Mouse (Mus musculus) lung, postnatal 0 days (tissue): Measurements from ENCODE around the gene Tmem240. TPM values are rescaled to one million over a fixed set of nuclear protein-coding genes. Genes with fewer than 3 reads are reported as not detected.

Experiments used
- ATAC-seq: fragments of 200-750 bp; cut with Nextera tagmentation; 2 replicates; pipeline ENCODE4 v1.8.0; 2017; ENCODE audit warnings: moderate library complexity
- DNase-seq: peaks from one replicate; pipeline ENCODE4 v3.0.0-alpha.2; 2016; ENCODE audit warnings: low spot score
- H3K27ac ChIP-seq: fragments of 300-500 bp; sonication (generic); 2 replicates; pipeline ENCODE4 v1.5.1; 2014; ENCODE audit warnings: antibody characterized with exemption, mild to moderate bottlenecking, low read length, mixed read lengths
- H3K27me3 ChIP-seq: fragments of 300-500 bp; sonication (generic); replicated peaks from 2 replicates; pipeline ENCODE4 v1.6.1; 2014; ENCODE audit warnings: low read length, mixed read lengths; ENCODE audit not compliant: insufficient read depth
- H3K36me3 ChIP-seq: fragments of 300-500 bp; sonication (generic); 2 replicates; pipeline ENCODE4 v1.6.1; 2014; ENCODE audit warnings: low read length, mixed read lengths; ENCODE audit not compliant: insufficient read depth
- H3K4me1 ChIP-seq: fragments of 300-500 bp; sonication (generic); 2 replicates; pipeline ENCODE4 v1.6.1; 2014; ENCODE audit warnings: antibody characterized with exemption, low read depth, low read length, mixed read lengths; ENCODE audit not compliant: insufficient read depth
- H3K4me2 ChIP-seq: fragments of 300-500 bp; sonication (generic); replicated peaks from 2 replicates; pipeline ENCODE4 v1.6.1; 2014; ENCODE audit warnings: low read depth, mild to moderate bottlenecking, low read length, moderate library complexity, mixed read lengths
- H3K4me3 ChIP-seq: fragments of 300-500 bp; sonication (generic); 2 replicates; pipeline ENCODE4 v1.5.1; 2014; ENCODE audit warnings: low read depth, low read length
- H3K9ac ChIP-seq: fragments of 300-500 bp; sonication (generic); replicated peaks from 2 replicates; pipeline ENCODE4 v1.6.1; 2014; ENCODE audit warnings: low read depth, mild to moderate bottlenecking
- H3K9me3 ChIP-seq: fragments of 300-500 bp; sonication (generic); 2 replicates; pipeline ENCODE4 v1.6.1; 2016; ENCODE audit warnings: low read length, mixed read lengths
- CTCF ChIP-seq: IDR thresholded peaks from 2 replicates; pipeline ENCODE4 v1.5.1; 2016; ENCODE audit warnings: antibody characterized with exemption, mild to moderate bottlenecking
- EP300 ChIP-seq: IDR thresholded peaks from 2 replicates; pipeline ENCODE4 v1.6.1; 2016; ENCODE audit warnings: antibody characterized with exemption, mild to moderate bottlenecking, control low read depth
- WGBS: fragments of 180-500 bp; shearing (Covaris S2); extraction: QIAGEN DNeasy Blood & Tissue Kit; methylation state at CpG from one replicate; pipeline ENCODE4 v1.1.7; 2014; 5-methylcytosine and 5-hydroxymethylcytosine counted together
- polyA plus RNA-seq: library from polyadenylated mRNA; unstranded; fragments of >200 nt; fragmentation: Nextera tagmentation; extraction: Ambion mirVana; gene quantifications from 2 replicates; pipeline ENCODE4 v1.2.1, GENCODE M21; 2015

Gene Tmem240
- polyA plus RNA-seq, 1 experiment from 2014 or later, result 0.63 TPM

GRCm38 (mm10) chr4:155761356-155762099, 26.9 kb downstream of the Tmem240 start:
- no peaks in the 10 kb centered on the region for H3K9me3 ChIP-seq
- TF ChIP-seq CTCF (no peak), EP300 (no peak)
- peak overlapping the region; percentile 88 for H3K4me2 ChIP-seq
- H3K4me3 ChIP-seq, result peak overlapping the region; percentile 67
- H3K9ac ChIP-seq, result peak overlapping the region; percentile 64
- peaks cover 10% of the 10 kb centered on the region for H3K4me1 ChIP-seq
- 2% methylated on average over 28 of the region's 28 CpGs for WGBS
- H3K36me3 ChIP-seq, result no peaks in the 10 kb centered on the region
- ATAC-seq (no peak), DNase-seq (no peak)
- no peaks in the 10 kb centered on the region for H3K27me3 ChIP-seq
- peak overlapping the region; percentile 27; the same call in 1 of the 2 replicates for H3K27ac ChIP-seq

- no peak overlapping the region for H3K27ac ChIP-seq
- H3K9ac ChIP-seq, result no peak overlapping the region
- 73% methylated on average over 3 of the region's 3 CpGs for WGBS
- H3K4me1 ChIP-seq, result peaks cover 10% of the 10 kb centered on the region
- H3K27me3 ChIP-seq, result no peaks in the 10 kb centered on the region
- no peak for TF ChIP-seq EP300
- no peak for TF ChIP-seq CTCF
- H3K9me3 ChIP-seq, result no peaks in the 10 kb centered on the region
- H3K4me2 ChIP-seq, result no peak overlapping the region
- H3K36me3 ChIP-seq, result no peaks in the 10 kb centered on the region
- no peak overlapping the region for H3K4me3 ChIP-seq
- no peak for ATAC-seq
- DNase-seq, result no peak
Observed at GRCm38 (mm10) chr4:155762357-155762756, 27.8 kb downstream of the Tmem240 start.

DNA sequence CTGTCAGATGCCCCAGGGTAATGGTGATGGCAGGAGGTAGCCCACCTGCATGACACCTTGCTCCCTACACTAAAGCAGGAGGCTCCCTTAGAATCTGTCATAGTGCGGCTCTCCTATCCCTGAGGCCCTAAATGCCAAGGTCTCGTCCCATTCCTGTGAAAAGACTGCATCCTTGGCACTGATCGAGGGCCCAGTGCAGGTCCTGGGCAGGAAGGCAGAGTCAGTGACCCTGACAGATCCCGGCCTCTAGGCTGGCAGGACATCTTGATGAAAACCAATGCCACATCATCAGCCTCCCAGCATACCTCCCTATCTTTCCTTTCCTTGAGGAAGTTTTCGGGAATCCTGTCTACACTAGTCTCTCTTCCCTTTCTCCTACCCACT, 34.9 kb downstream of the Tmem240 start:
- H3K4me3 ChIP-seq, result peak overlapping the region; percentile 53
- H3K9ac ChIP-seq, result peak overlapping the region; percentile 51; the same call in 1 of the 2 replicates
- 66% methylated on average over 5 of the region's 5 CpGs for WGBS
- H3K9me3 ChIP-seq, result no peaks in the 10 kb centered on the region
- DNase-seq (no peak), ATAC-seq (no peak)
- TF ChIP-seq CTCF, result no peak
- TF ChIP-seq EP300, result no peak
- H3K27me3 ChIP-seq, result 0 out of 2 replicates have a peak, but pooled peaks cover 4% of the 10 kb centered on the region
- H3K4me2 ChIP-seq, result peak overlapping the region; percentile 85
- H3K36me3 ChIP-seq, result no peaks in the 10 kb centered on the region
- H3K4me1 ChIP-seq, result peaks cover 7% of the 10 kb centered on the region; the same call in 1 of the 2 replicates
- H3K27ac ChIP-seq, result peak overlapping the region; percentile 63; the same call in 1 of the 2 replicates

- WGBS, result under 1% methylated on average over 32 of the region's 39 CpGs
- H3K4me3 ChIP-seq, result peak overlapping the region; percentile 53
Observed at GRCm38 (mm10) chr4:155769880-155770512, 35.4 kb downstream of the Tmem240 start.

DNA sequence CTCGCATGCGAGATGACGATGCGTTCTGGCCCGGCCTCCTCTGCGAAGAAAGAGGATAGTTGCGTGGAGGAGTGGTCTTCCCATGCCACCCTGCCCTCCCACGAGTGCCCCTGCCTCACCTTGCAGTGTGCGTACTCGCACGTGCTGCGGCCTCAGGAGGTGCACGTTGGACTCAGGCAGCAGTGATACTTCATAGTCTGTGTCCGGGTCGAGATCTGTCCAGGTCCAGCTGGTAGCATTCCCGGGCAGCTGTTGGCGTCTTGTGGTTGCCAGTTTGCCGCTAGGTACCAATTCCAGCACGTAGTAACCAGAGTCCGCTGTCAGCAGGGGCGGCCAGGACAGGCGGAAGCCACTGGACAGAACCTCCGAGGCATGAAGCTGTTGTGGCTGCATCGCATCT, 36.0 kb downstream of the Tmem240 start:
- DNase-seq (no peak), ATAC-seq (no peak)
- H3K9me3 ChIP-seq, result no peaks in the 10 kb centered on the region
- peak overlapping the region; percentile 53; the same call in 1 of the 2 replicates for H3K4me3 ChIP-seq
- H3K27ac ChIP-seq, result no peak overlapping the region
- H3K9ac ChIP-seq, result peak overlapping the region; percentile 51; the same call in 1 of the 2 replicates
- H3K4me2 ChIP-seq, result peak overlapping the region; percentile 85
- 45% methylated on average over 18 of the region's 24 CpGs for WGBS
- peaks cover 14% of the 10 kb centered on the region for H3K4me1 ChIP-seq
- no peaks in the 10 kb centered on the region for H3K36me3 ChIP-seq
- TF ChIP-seq EP300, result no peak
- H3K27me3 ChIP-seq, result 0 out of 2 replicates have a peak, but pooled peaks cover 4% of the 10 kb centered on the region

More at GRCm38 (mm10) chr4:155769880-155770512, 35.4 kb downstream of the Tmem240 start:
- DNase-seq (peak; percentile 93), ATAC-seq (peak; percentile 92)
- Histone ChIP-seq H3K9ac (peak overlapping the region; percentile 51), H3K4me2 (peak overlapping the region; percentile 85), H3K9me3 (no peaks in the 10 kb centered on the region), H3K27ac (peak overlapping the region; percentile 63), H3K4me1 (peaks cover 8% of the 10 kb centered on the region; the same call in 1 of the 2 replicates), H3K27me3 (0 out of 2 replicates have a peak, but pooled peaks cover 4% of the 10 kb centered on the region), H3K36me3 (no peaks in the 10 kb centered on the region)
- TF ChIP-seq EP300 (no peak), CTCF (peak; percentile 99)

GRCm38 (mm10) chr4:155771706-155772105, 37.1 kb downstream of the Tmem240 start:
- Histone ChIP-seq H3K4me1 (peaks cover 14% of the 10 kb centered on the region), H3K36me3 (no peaks in the 10 kb centered on the region), H3K9me3 (no peaks in the 10 kb centered on the region), H3K27ac (no peak overlapping the region), H3K27me3 (0 out of 2 replicates have a peak, but pooled peaks cover 4% of the 10 kb centered on the region), H3K4me2 (no peak overlapping the region), H3K4me3 (no peak overlapping the region), H3K9ac (no peak overlapping the region)
- 52% methylated on average over 2 of the region's 2 CpGs for WGBS
- ATAC-seq, result no peak
- TF ChIP-seq EP300, result no peak
- no peak for TF ChIP-seq CTCF
- DNase-seq, result peak; percentile 58
